Mouse (Mus musculus) ES-Bruce4 (cell line): ENCODE results near the gene Slc10a7.

ENCODE experiments used
- CTCF ChIP-seq: IDR thresholded peaks from one replicate; pipeline ENCODE4 v1.8.1; 2011; ENCODE audit warnings: low read depth, low read length
- EP300 ChIP-seq: IDR thresholded peaks from 2 replicates; pipeline ENCODE4 v1.6.1; 2011; ENCODE audit warnings: low read depth, low read length; ENCODE audit not compliant: insufficient read depth
- POLR2A ChIP-seq: IDR thresholded peaks from one replicate; pipeline ENCODE4 v1.8.1; 2011; ENCODE audit warnings: low read length; ENCODE audit not compliant: insufficient read depth

GRCm38 (mm10) chr8:78721576-78721975 is 212.4 kb downstream of the Slc10a7 start:
- no peak for TF ChIP-seq CTCF
- TF ChIP-seq EP300: no peak
- no peak for TF ChIP-seq POLR2A
